Mouse (Mus musculus) liver, embryonic 13.5 days (tissue): ENCODE data around the gene Olfr1307. TPM values are rescaled to one million over a fixed set of nuclear protein-coding genes. Genes with fewer than 3 reads are reported as not detected.

ENCODE experiments used
- ATAC-seq: fragments of 200-750 bp; cut with Nextera tagmentation; 2 replicates; pipeline ENCODE4 v1.8.0; 2017; ENCODE audit warnings: low read depth, mild to moderate bottlenecking, moderate number of reproducible peaks, moderate library complexity
- DNase-seq: peaks from one replicate; pipeline ENCODE4 v3.0.0; 2022
- H3K27ac ChIP-seq: fragments of 300-500 bp; sonication (generic); 2 replicates; pipeline ENCODE4 v1.5.1; 2015; ENCODE audit warnings: moderate library complexity, mild to moderate bottlenecking, inconsistent platforms
- H3K27me3 ChIP-seq: fragments of 300-500 bp; sonication (generic); 2 replicates; pipeline ENCODE4 v1.6.1; 2015; ENCODE audit warnings: mild to moderate bottlenecking, inconsistent platforms
- H3K36me3 ChIP-seq: fragments of 300-500 bp; sonication (generic); 2 replicates; pipeline ENCODE4 v1.6.1; 2015; ENCODE audit warnings: mild to moderate bottlenecking, inconsistent platforms
- H3K4me1 ChIP-seq: fragments of 300-500 bp; sonication (generic); replicated peaks from 2 replicates; pipeline ENCODE4 v1.6.1; 2015; ENCODE audit warnings: inconsistent platforms
- H3K4me2 ChIP-seq: fragments of 300-500 bp; sonication (generic); 2 replicates; pipeline ENCODE4 v1.6.1; 2015; ENCODE audit warnings: inconsistent platforms, mild to moderate bottlenecking, moderate library complexity
- H3K4me3 ChIP-seq: fragments of 300-500 bp; sonication (generic); replicated peaks from 2 replicates; pipeline ENCODE4 v1.5.1; 2015; ENCODE audit warnings: mild to moderate bottlenecking, inconsistent platforms
- H3K9ac ChIP-seq: fragments of 300-500 bp; sonication (generic); 2 replicates; pipeline ENCODE4 v1.6.1; 2015; ENCODE audit warnings: mild to moderate bottlenecking, inconsistent platforms
- H3K9me3 ChIP-seq: fragments of 300-500 bp; sonication (generic); replicated peaks from 2 replicates; pipeline ENCODE4 v1.6.1; 2016; ENCODE audit warnings: inconsistent platforms
- WGBS: fragments of 180-500 bp; shearing (Covaris S2); methylation state at CpG from one replicate; pipeline ENCODE4 v1.1.7; 2015; ENCODE audit not compliant: insufficient replicate concordance; 5-methylcytosine and 5-hydroxymethylcytosine counted together
- polyA plus RNA-seq: library from polyadenylated mRNA; unstranded; fragments of >200 nt; fragmentation: Nextera tagmentation; extraction: Ambion mirVana; gene quantifications from 2 replicates; pipeline ENCODE4 v1.2.1, GENCODE M21; 2015

The Olfr1307 gene
- not detected in 2 replicates for polyA plus RNA-seq

GRCm38 (mm10) chr2:111949340-111949739 lies at the start of gene Olfr1307:
Olfr1307 (minus strand) TSS chr2:111949440.
- H3K9ac ChIP-seq = no peak within 1 kb of the TSS
- H3K4me1 ChIP-seq = no peaks in the 10 kb centered on the region
- no peaks in the 10 kb centered on the region for H3K27me3 ChIP-seq
- H3K4me3 ChIP-seq = no peak within 1 kb of the TSS
- H3K27ac ChIP-seq = no peak within 1 kb of the TSS
- DNase-seq (no peak), ATAC-seq (no peak)
- WGBS = 37% methylated on average over 1 of the region's 1 CpGs
- no peaks in the 10 kb centered on the region for H3K9me3 ChIP-seq
- no peak within 1 kb of the TSS for H3K4me2 ChIP-seq
- no peaks in the 10 kb centered on the region for H3K36me3 ChIP-seq

DNA sequence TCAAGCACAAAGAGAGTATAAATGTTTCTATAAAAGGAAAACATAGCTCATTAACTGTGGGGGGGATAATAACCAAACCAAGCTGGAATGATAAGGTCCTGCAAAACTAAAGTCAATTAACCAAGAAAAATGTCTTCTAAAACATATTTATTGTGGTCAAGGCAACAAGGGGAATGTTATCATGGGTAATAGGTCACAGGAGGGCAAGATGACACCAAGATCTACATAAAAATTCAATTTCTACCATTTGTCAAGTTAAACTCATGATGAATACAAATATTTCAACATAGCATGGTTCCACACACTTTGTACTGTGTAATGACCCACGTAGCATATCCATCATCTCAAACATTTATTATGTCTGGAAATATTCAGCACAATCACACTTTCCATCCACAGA lies 40.9 kb upstream of the Olfr1307 start, which contains the start of gene Olfr1309:
TSS of gene Olfr1309 (minus strand) at position 101 of the 400 bp plus-strand sequence.
- no peak within 1 kb of the TSS for H3K4me2 ChIP-seq
- WGBS = 27% methylated on average over 1 of the region's 1 CpGs
- DNase-seq = no peak
- no peaks in the 10 kb centered on the region for H3K27me3 ChIP-seq
- no peak within 1 kb of the TSS for H3K4me3 ChIP-seq
- H3K9ac ChIP-seq = no peak within 1 kb of the TSS
- H3K36me3 ChIP-seq = no peaks in the 10 kb centered on the region
- no peak within 1 kb of the TSS for H3K27ac ChIP-seq
- H3K9me3 ChIP-seq = no peaks in the 10 kb centered on the region
- no peaks in the 10 kb centered on the region for H3K4me1 ChIP-seq
- ATAC-seq = no peak

DNA sequence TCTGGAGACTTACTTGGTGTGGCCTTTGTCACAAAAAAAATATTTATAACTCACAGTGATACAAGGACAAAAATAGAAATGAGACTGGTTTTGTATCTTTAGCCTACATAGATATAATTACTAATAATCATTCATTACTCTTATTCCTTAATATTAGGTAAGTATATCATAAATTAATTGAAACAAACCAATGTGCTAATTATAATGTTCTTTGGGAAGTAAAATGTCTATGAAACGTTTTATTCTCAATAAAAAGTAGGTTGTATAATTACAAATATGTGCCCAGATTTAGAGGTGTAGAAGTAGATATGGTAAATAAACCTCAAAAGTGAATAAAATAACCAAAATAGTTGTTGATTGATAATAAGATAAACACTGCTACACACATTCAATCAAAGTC lies 15.6 kb upstream of the Olfr1307 start, which contains the start of gene Olfr1308:
TSS of gene Olfr1308 (minus strand) at position 101 of the 400 bp plus-strand sequence.
- no peaks in the 10 kb centered on the region for H3K9me3 ChIP-seq
- DNase-seq (no peak), ATAC-seq (no peak)
- no peaks in the 10 kb centered on the region for H3K4me1 ChIP-seq
- no peak within 1 kb of the TSS for H3K27ac ChIP-seq
- H3K4me3 ChIP-seq = no peak within 1 kb of the TSS
- H3K9ac ChIP-seq = no peak within 1 kb of the TSS
- no peak within 1 kb of the TSS for H3K4me2 ChIP-seq
- H3K36me3 ChIP-seq = no peaks in the 10 kb centered on the region
- no peaks in the 10 kb centered on the region for H3K27me3 ChIP-seq
- WGBS = 29% methylated on average over 1 of the region's 1 CpGs

DNA sequence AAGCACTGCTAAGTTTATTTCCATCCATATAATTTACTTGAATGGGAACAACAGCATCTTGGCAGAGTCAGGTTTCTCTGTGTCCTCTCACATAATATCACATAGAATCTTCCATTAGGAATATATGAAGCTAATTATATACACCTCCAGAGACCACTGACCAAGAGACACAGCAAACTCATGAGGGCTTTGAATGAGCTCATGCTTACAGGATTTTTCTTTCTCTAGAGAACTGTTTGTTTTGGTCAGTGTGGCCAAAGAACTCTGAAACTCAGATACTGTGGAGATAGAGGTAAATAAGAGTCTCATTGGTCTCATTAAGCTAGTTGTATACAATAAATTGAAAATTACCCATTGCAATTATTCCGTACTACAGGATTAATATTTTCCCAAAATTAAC lies 33.1 kb downstream of the Olfr1307 start, which contains the start of gene Olfr1306:
TSS of gene Olfr1306 (minus strand) at position 101 of the 400 bp plus-strand sequence.
- DNase-seq = no peak
- Histone ChIP-seq H3K9ac (no peak within 1 kb of the TSS), H3K27ac (no peak within 1 kb of the TSS), H3K4me3 (no peak within 1 kb of the TSS), H3K27me3 (no peaks in the 10 kb centered on the region), H3K9me3 (no peaks in the 10 kb centered on the region; the same call in 1 of the 2 replicates), H3K4me2 (no peak within 1 kb of the TSS), H3K36me3 (no peaks in the 10 kb centered on the region), H3K4me1 (no peaks in the 10 kb centered on the region)
- ATAC-seq = no peak
- WGBS = 53% methylated on average over 1 of the region's 1 CpGs

Other genes starting within 250 kb of the Olfr1307 start
- not detected in 2 replicates for gene Olfr1301, start 198.4 kb downstream of the Olfr1307 start, polyA plus RNA-seq
- gene Olfr1302, start 172.0 kb downstream of the Olfr1307 start, polyA plus RNA-seq = not detected in 2 replicates
- not detected in 2 replicates for gene Olfr1303, start 129.1 kb downstream of the Olfr1307 start, polyA plus RNA-seq
- gene Olfr1305, start 72.3 kb downstream of the Olfr1307 start, polyA plus RNA-seq = not detected in 2 replicates
- gene Olfr1306, start 33.2 kb downstream of the Olfr1307 start, polyA plus RNA-seq = not detected in 2 replicates
- not detected in 2 replicates for gene Olfr1308, start 15.5 kb upstream of the Olfr1307 start, polyA plus RNA-seq
- not detected in 2 replicates for gene Olfr1309, start 40.8 kb upstream of the Olfr1307 start, polyA plus RNA-seq
- gene Olfr1310, start 63.3 kb upstream of the Olfr1307 start, polyA plus RNA-seq = not detected in 2 replicates
- not detected in 2 replicates for gene Olfr1311, start 75.0 kb upstream of the Olfr1307 start, polyA plus RNA-seq
- not detected in 2 replicates for gene Olfr1312, start 100.8 kb upstream of the Olfr1307 start, polyA plus RNA-seq
- not detected in 2 replicates for gene Olfr1313, start 128.4 kb upstream of the Olfr1307 start, polyA plus RNA-seq
- not detected in 2 replicates for gene Olfr1314, start 147.3 kb upstream of the Olfr1307 start, polyA plus RNA-seq
- gene Olfr1315-ps1, start 166.0 kb upstream of the Olfr1307 start, polyA plus RNA-seq = not detected in 2 replicates
- gene Olfr1316, start 185.5 kb upstream of the Olfr1307 start, polyA plus RNA-seq = not detected in 2 replicates
- gene Olfr1317, start 190.9 kb upstream of the Olfr1307 start, polyA plus RNA-seq = not detected in 2 replicates
- not detected in 2 replicates for gene Olfr1318, start 204.8 kb upstream of the Olfr1307 start, polyA plus RNA-seq